Mouse (Mus musculus) embryonic facial prominence, embryonic 14.5 days (tissue): ENCODE data around the gene Ccdc83. TPM values are rescaled to one million over a fixed set of nuclear protein-coding genes. Genes with fewer than 3 reads are reported as not detected.

Experiments used
- ATAC-seq: fragments of 200-750 bp; cut with Nextera tagmentation; 2 replicates; pipeline ENCODE4 v1.8.0; 2017; ENCODE audit warnings: low read depth, moderate number of reproducible peaks, moderate TSS enrichment
- DNase-seq: peaks from one replicate; pipeline ENCODE4 v3.0.0-alpha.2; 2015; ENCODE audit warnings: low spot score
- H3K27ac ChIP-seq: fragments of 300-500 bp; sonication (generic); replicated peaks from 2 replicates; pipeline ENCODE4 v1.5.1; 2014; ENCODE audit warnings: low read depth, mild to moderate bottlenecking, low read length, moderate library complexity
- H3K27me3 ChIP-seq: fragments of 300-500 bp; sonication (generic); replicated peaks from 2 replicates; pipeline ENCODE4 v1.6.1; 2014; ENCODE audit warnings: low read length; ENCODE audit not compliant: control insufficient read depth, insufficient read depth
- H3K36me3 ChIP-seq: fragments of 300-500 bp; sonication (generic); 2 replicates; pipeline ENCODE4 v1.6.1; 2014; ENCODE audit warnings: low read length, mixed read lengths; ENCODE audit not compliant: control insufficient read depth, insufficient read depth
- H3K4me1 ChIP-seq: fragments of 300-500 bp; sonication (generic); 2 replicates; pipeline ENCODE4 v1.6.1; 2014; ENCODE audit warnings: antibody characterized with exemption, low read length; ENCODE audit not compliant: control insufficient read depth, insufficient read depth
- H3K4me2 ChIP-seq: fragments of 300-500 bp; sonication (generic); 2 replicates; pipeline ENCODE4 v1.6.1; 2014; ENCODE audit warnings: low read depth, mild to moderate bottlenecking, low read length, moderate library complexity, mixed read lengths
- H3K4me3 ChIP-seq: fragments of 300-500 bp; sonication (generic); 2 replicates; pipeline ENCODE4 v1.5.1; 2014; ENCODE audit warnings: low read depth, mild to moderate bottlenecking, low read length
- H3K9ac ChIP-seq: fragments of 300-500 bp; sonication (generic); 2 replicates; pipeline ENCODE4 v1.6.1; 2014; ENCODE audit warnings: low read depth, mild to moderate bottlenecking, low read length, moderate library complexity, mixed read lengths
- H3K9me3 ChIP-seq: fragments of 300-500 bp; sonication (generic); 2 replicates; pipeline ENCODE4 v1.6.1; 2016; ENCODE audit warnings: low read length; ENCODE audit not compliant: control insufficient read depth
- WGBS: fragments of 180-500 bp; shearing (Covaris S2); extraction: QIAGEN DNeasy Blood & Tissue Kit; methylation state at CpG from one replicate; pipeline ENCODE4 v1.1.7; 2014; 5-methylcytosine and 5-hydroxymethylcytosine counted together
- polyA plus RNA-seq: library from polyadenylated mRNA; unstranded; fragments of >200 nt; fragmentation: Nextera tagmentation; extraction: Ambion mirVana; gene quantifications from 2 replicates; pipeline ENCODE4 v1.2.1, GENCODE M21; 2014

Ccdc83 gene
- polyA plus RNA-seq, 1 experiment from 2014 or later, result not detected

DNA sequence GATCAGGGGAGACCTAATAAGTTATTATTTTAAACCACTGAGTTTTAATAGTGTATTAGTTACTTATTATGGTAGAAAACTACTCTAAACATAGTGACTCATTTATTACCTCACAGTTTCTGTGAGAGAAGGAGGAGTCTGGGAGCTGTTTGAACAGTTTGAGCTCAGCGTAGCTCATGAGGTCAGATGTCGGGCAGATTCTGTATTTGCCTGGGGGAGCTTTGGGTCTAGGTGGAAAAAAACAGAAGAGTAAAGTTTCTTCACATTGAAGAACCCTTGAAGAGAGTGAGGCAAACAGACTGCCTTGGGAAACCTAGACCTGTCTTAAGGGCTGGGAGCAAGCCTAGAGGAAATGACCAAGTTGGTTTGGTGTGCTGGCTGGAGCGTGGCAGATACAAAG is 11.7 kb upstream of the Ccdc83 start:
- H3K27ac ChIP-seq, result no peak overlapping the region
- no peaks in the 10 kb centered on the region; the same call in 1 of the 2 replicates for H3K4me1 ChIP-seq
- no peaks in the 10 kb centered on the region for H3K9me3 ChIP-seq
- H3K36me3 ChIP-seq, result no peaks in the 10 kb centered on the region
- no peak overlapping the region for H3K4me2 ChIP-seq
- H3K9ac ChIP-seq, result no peak overlapping the region
- 59% methylated on average over 3 of the region's 3 CpGs for WGBS
- DNase-seq, result no peak
- H3K4me3 ChIP-seq, result no peak overlapping the region
- H3K27me3 ChIP-seq, result no peaks in the 10 kb centered on the region
- no peak for ATAC-seq

DNA sequence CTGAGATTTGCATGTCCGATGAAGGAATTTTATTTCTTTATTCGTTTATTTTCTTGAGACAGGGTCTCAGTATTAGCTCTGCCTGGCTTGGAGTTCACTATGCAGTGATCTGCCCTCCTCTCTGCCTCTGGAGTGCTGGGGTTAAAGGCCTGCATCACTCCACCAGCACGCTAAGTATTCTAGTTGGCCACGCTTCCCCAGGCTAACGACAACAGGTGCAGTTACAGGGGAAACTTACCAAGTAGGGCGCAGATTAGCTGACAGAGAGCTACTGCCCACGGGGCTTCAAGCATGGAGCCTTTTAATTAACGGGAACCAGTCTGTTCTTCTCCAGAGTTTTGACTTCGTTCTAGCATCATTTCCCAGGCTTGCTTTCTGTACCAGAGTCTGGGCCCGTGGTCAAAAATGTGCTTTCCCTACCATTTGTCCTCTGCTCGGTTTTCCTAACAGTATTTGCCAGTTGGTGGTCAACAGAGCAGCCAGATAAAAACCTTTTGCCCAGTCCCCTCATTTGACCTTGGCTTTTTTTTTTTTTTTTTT is 9.1 kb upstream of the Ccdc83 start:
- Histone ChIP-seq H3K9me3 (no peaks in the 10 kb centered on the region), H3K27me3 (no peaks in the 10 kb centered on the region), H3K4me3 (no peak overlapping the region), H3K4me1 (no peaks in the 10 kb centered on the region; the same call in 1 of the 2 replicates), H3K36me3 (no peaks in the 10 kb centered on the region), H3K27ac (no peak overlapping the region), H3K4me2 (no peak overlapping the region), H3K9ac (no peak overlapping the region)
- DNase-seq (peak; percentile 69), ATAC-seq (peak; percentile 18; the same call in 1 of the 2 replicates)
- WGBS, result 53% methylated on average over 11 of the region's 11 CpGs

GRCm38 (mm10) chr7:90270141-90270540 is 4.6 kb upstream of the Ccdc83 start:
- ATAC-seq (no peak), DNase-seq (no peak)
- Histone ChIP-seq H3K4me3 (no peak overlapping the region), H3K36me3 (no peaks in the 10 kb centered on the region), H3K9me3 (no peaks in the 10 kb centered on the region), H3K27me3 (no peaks in the 10 kb centered on the region), H3K9ac (no peak overlapping the region), H3K4me2 (no peak overlapping the region), H3K4me1 (peaks cover 3% of the 10 kb centered on the region), H3K27ac (no peak overlapping the region)
- 75% methylated on average over 3 of the region's 3 CpGs for WGBS

DNA sequence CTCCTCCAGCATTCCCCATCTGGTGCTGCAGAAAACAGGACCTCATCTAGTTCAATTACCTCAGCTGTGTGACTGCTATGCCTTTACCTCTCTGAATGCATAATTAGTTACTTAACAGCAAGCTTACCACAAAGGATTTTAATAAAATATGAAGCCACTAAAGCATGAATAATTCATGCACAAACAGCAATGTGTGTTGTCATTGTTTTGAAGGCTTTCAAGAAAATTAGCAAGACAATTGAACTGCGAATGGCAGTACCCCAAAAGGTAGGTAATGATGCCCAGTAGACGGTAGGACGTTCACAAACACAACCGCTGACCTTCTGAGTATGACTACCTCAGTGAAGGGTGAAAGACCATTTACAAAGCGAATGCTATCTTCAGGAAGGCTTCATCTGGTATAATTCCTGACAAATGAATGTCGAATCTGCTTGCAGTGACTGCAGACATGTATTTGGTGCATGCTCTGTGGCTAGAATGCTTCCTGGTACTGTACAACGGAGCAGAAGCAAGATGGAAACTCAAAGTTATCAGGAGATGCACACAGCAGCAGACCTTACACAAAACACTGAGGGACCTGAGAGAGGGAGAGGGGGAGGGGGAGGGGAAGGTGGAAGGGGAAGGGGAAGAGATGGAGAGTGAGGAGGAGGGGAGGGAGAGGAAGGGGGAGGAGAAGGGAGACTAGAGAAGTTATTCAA is 3.5 kb downstream of the Ccdc83 start:
- no peak for DNase-seq
- Histone ChIP-seq H3K4me1 (peaks cover 4% of the 10 kb centered on the region), H3K9me3 (no peaks in the 10 kb centered on the region), H3K27ac (no peak overlapping the region), H3K36me3 (no peaks in the 10 kb centered on the region), H3K4me3 (no peak overlapping the region), H3K9ac (no peak overlapping the region), H3K27me3 (no peaks in the 10 kb centered on the region), H3K4me2 (no peak overlapping the region)
- no peak for ATAC-seq
- WGBS, result 39% methylated on average over 7 of the region's 7 CpGs

DNA sequence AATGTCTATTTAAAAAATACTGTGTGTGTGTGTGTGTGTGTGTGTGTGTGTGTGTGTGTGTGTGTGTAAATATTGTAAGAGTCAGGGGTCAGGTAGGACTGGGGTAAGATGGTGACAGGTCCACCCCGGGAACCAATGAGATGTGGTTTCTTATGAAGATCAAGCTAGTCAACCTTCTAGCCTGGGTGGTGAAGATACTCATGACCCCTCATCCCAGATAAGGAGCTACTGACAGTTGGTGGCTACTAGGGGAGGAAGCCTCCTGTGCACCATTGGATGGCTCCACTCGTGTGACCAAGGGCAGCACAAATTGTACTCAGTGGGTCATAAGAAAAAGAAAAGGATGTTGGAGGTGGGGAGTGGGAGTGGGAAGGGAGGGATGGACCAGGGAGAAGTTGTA is 5.7 kb downstream of the Ccdc83 start:
- Histone ChIP-seq H3K4me3 (no peak overlapping the region), H3K4me2 (no peak overlapping the region), H3K36me3 (no peaks in the 10 kb centered on the region), H3K27me3 (no peaks in the 10 kb centered on the region), H3K9me3 (no peaks in the 10 kb centered on the region), H3K27ac (no peak overlapping the region), H3K9ac (no peak overlapping the region), H3K4me1 (no peaks in the 10 kb centered on the region)
- ATAC-seq (no peak), DNase-seq (no peak)
- 80% methylated on average over 2 of the region's 2 CpGs for WGBS

DNA sequence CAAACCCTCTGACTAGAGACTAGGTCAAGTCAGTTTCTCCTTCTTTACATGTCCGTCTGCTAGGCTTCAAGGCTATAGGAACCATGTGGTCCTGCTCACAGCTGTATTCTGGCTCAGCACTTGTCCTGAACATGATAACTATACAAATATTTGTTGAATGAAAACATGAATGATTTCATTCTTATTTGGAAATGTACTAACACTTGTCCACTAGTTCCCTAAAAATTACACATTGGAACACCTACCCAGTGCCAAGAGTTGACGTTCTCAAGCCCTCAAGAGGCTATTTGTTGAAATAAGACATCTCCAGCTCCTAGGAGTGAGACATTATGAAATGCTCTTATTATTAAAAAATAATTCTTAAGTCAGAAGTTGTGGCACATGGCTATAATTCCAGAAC is 6.9 kb downstream of the Ccdc83 start:
- no peaks in the 10 kb centered on the region for H3K27me3 ChIP-seq
- no peak overlapping the region for H3K4me2 ChIP-seq
- no peaks in the 10 kb centered on the region for H3K4me1 ChIP-seq
- no peaks in the 10 kb centered on the region for H3K9me3 ChIP-seq
- no peak overlapping the region for H3K27ac ChIP-seq
- H3K36me3 ChIP-seq, result no peaks in the 10 kb centered on the region
- no peak overlapping the region for H3K4me3 ChIP-seq
- 86% methylated on average over 2 of the region's 2 CpGs for WGBS
- ATAC-seq (no peak), DNase-seq (no peak)
- no peak overlapping the region for H3K9ac ChIP-seq

- no peaks in the 10 kb centered on the region for H3K9me3 ChIP-seq
- 74% methylated on average over 5 of the region's 5 CpGs for WGBS
- H3K27ac ChIP-seq, result no peak overlapping the region
- no peak overlapping the region for H3K4me3 ChIP-seq
- H3K36me3 ChIP-seq, result no peaks in the 10 kb centered on the region
- H3K27me3 ChIP-seq, result no peaks in the 10 kb centered on the region
- no peak overlapping the region for H3K4me2 ChIP-seq
- DNase-seq (no peak), ATAC-seq (no peak)
- H3K9ac ChIP-seq, result no peak overlapping the region
- no peaks in the 10 kb centered on the region for H3K4me1 ChIP-seq
Measured at GRCm38 (mm10) chr7:90252946-90253345, 12.6 kb downstream of the Ccdc83 start.

GRCm38 (mm10) chr7:90243643-90244042 is 21.9 kb downstream of the Ccdc83 start:
- Histone ChIP-seq H3K27ac (no peak overlapping the region), H3K4me3 (no peak overlapping the region), H3K4me2 (no peak overlapping the region), H3K9ac (no peak overlapping the region), H3K4me1 (no peaks in the 10 kb centered on the region), H3K9me3 (no peaks in the 10 kb centered on the region), H3K36me3 (no peaks in the 10 kb centered on the region), H3K27me3 (no peaks in the 10 kb centered on the region)
- 79% methylated on average over 5 of the region's 5 CpGs for WGBS
- ATAC-seq (no peak), DNase-seq (no peak)

DNA sequence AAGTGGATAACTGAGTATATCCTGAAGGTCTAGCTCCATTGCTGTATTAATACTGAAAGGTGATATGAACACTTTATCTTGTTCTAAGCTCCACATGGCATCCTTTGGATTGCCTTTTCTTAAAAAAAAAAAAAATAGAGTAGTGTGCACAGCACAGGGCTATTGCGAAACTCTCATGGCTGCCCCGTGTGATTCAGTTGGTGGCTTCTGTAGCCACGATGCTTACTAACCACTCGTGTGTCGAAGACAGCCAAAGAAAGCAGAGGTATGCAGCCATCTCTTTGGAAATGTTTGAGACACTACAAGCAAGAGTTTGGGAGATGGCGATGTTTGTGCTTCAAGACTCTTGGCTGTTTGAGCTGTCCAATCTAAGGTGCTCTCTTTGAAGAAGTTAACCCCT is 22.4 kb downstream of the Ccdc83 start:
- ATAC-seq (no peak), DNase-seq (no peak)
- Histone ChIP-seq H3K27me3 (no peaks in the 10 kb centered on the region), H3K36me3 (no peaks in the 10 kb centered on the region), H3K4me2 (no peak overlapping the region), H3K9me3 (no peaks in the 10 kb centered on the region), H3K9ac (no peak overlapping the region), H3K4me3 (no peak overlapping the region), H3K27ac (no peak overlapping the region), H3K4me1 (no peaks in the 10 kb centered on the region)
- WGBS, result 84% methylated on average over 6 of the region's 6 CpGs
